Mouse (Mus musculus) urinary bladder, postnatal 14 days (tissue): ENCODE results near the gene Hoxc9.

Source experiments
- DNase-seq: peaks from one replicate; pipeline ENCODE4 v3.0.0; 2021; ENCODE audit warnings: low spot score

The Hoxc9 gene

DNA sequence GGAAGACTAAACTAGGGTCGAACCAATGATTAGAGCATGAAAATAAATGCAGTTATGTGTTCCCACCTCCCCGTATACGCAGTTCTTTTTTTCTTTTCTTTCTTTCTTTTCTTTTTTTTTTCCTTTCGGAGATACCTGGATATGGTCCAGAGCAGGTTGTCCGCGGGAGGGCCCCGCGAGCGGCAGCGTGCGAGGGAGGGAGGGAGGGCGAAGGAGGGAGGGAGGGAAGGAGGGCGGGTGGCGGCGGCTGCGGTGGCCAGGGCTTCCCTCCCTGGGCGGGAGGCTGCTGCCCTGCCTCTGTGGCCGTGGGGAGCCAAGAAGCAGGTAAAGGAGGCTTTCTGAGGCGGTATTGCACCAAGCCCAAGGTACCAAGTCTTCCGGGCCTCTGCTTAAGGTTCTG is at the start of gene Hoxc9:
TSS of gene Hoxc9 (plus strand) at position 269 of the 400 bp plus-strand sequence.
- no peak for DNase-seq

DNA sequence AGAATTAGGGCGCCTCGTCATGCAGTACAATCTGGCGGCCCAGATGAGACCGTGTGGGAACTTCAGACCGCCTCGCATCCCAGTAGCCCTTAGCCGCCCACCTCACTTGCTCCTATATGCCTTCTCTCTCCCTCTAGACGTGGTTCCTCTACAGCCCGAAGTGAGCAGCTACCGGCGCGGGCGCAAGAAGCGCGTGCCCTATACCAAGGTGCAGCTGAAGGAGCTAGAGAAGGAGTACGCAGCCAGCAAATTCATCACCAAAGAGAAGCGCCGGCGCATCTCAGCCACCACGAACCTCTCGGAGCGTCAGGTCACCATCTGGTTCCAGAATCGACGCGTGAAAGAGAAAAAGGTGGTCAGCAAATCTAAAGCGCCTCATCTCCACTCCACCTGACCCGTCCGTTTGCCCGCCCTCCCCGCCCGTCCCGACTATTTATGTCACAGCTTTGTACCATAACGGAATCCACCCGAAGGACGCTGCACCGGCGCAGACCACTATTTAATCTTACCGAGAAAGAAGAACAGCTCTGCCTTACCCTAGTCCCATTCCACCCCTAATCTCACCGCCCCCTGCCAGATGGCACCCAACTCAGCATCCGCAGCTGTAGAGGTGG is 49.1 kb upstream of the Hoxc9 start:
- no peak for DNase-seq

GRCm38 (mm10) chr15:102931706-102932358 is 44.4 kb upstream of the Hoxc9 start:
- DNase-seq, result no peak

DNA sequence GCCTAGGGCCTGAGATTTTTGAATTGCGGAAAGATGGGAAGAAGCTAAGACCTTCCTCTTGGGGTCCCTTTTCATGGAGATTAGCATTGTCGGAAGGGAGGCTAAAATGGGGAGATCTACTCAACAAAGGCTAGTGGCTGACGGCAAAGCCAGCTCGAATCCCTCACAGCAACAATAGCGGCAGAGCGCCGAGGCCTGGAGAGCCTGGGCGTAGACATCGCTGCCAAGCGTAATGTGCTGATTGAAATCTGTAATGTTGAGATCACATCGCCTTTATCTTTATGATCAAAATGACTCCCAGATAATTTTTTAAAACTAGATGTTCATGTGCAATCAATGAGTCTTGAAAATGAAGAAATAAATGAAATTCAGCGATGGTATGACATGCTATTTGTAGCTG is 41.8 kb upstream of the Hoxc9 start:
- DNase-seq, result no peak

- no peak for DNase-seq
These were observed 41.3 kb upstream of the Hoxc9 start for GRCm38 (mm10) chr15:102934897-102935296.

DNA sequence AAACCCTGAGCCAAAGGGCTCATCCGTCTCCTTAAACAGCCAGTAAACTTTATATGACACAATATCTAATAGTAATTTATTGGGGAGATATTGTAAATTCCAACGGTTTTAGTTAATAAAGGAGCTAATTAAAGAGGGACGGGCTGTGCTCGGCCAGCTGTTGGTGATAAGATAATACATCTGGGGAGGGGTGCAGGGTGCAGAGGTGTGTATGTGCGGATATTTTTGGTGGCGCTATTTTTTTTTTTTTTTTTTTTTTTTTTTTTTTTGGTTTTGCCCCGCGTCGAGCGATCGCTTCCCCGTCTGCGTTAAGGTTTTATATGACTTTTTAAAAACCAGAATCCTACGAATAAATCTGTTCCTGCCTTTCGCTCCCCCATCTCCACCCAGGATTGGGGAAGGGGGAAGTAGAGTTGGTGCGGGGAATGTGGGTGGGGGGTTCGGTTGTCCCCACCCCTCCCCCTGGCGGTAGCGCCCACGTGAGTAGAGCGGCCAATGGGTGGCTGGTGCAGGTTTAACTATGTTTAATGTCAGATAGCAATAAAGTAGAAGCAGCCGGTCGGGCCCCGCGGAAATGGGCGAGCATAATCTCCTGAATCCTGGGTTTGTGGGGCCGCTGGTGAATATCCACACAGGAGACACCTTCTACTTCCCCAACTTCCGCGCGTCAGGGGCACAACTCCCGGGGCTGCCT is 39.8 kb upstream of the Hoxc9 start, which contains the start of gene Hoxc12:
TSS of gene Hoxc12 (plus strand) at position 479 of the 694 bp plus-strand sequence.
- no peak for DNase-seq

DNA sequence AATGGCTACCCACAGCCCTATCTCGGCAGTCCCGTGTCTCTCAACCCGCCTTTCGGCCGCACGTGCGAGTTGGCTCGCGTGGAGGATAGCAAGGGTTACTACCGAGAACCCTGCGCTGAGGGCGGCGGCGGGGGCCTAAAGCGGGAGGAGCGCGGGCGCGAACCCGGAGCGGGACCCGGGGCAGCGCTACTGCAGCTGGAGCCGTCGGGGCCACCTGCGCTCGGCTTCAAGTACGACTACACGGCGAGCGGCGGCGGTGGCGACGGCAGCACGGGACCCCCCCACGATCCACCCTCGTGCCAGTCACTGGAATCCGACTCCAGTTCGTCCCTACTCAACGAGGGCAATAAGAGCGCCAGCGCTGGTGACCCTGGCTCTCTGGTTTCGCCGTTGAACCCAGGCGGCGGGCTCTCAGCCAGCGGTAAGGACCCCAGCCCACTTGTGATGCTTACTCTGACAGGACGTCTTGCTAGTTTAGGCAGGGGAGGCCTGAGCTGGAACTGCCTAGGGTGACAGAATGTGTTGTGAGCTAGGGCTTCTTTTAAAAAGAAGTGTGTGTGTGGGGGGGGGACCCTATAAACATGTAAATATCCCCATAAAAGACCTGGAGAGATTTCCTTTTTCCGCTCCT is 39.1 kb upstream of the Hoxc9 start:
- DNase-seq, result no peak

- no peak for DNase-seq
These were observed 36.7 kb upstream of the Hoxc9 start for GRCm38 (mm10) chr15:102939256-102940155.

- DNase-seq, result no peak
These were observed 33.3 kb upstream of the Hoxc9 start for GRCm38 (mm10) chr15:102942739-102943467.

GRCm38 (mm10) chr15:102943468-102943813 is 32.8 kb upstream of the Hoxc9 start:
- no peak for DNase-seq

DNA sequence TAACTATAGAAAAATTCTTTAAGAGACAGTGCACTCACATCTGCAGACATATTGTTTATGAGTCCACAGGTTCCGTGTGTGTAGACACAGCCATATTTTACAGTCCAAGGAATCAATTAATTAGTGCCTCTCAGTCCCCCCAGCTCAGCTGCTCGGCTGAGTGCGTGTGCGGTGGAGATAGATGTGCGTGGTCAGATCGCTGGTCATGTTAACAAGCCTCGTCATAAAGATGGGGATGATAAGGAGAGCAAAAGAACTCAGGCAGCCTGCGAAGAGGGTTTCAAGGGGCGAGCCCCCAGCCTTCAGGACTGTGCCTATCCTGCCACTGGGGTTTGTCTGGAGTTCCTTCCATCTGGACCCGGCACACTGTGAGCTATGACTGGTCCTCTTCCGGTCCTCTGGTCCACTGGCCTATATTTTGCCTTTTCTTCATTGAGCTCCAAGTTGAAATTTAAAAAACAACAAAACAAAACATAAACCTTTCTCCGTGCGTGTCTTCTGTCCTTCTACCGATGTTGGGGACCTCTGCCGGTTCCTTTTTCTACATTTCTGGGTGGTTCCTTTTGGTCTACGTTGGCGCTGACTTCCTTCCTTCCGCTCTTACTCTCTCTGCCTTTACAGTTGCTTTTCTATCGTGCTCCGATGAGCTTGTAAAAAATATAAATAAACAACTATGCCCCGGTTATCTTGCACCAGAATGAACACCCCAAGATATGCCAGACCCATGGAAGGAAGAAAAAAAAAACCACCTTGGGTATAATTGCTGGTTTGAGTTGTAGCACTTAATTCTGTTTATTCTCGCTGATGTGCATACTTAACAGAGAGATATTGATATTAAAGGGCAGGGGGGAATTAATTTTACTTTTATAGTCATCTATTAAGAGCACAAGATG is 30.8 kb upstream of the Hoxc9 start:
- DNase-seq, result no peak

GRCm38 (mm10) chr15:102947276-102947675 is 29.0 kb upstream of the Hoxc9 start:
- DNase-seq, result no peak

GRCm38 (mm10) chr15:102948842-102949241 is 27.4 kb upstream of the Hoxc9 start:
- no peak for DNase-seq

GRCm38 (mm10) chr15:102949696-102950095 is 26.5 kb upstream of the Hoxc9 start:
- DNase-seq, result no peak

- DNase-seq, result no peak
These were observed 25.4 kb upstream of the Hoxc9 start for GRCm38 (mm10) chr15:102950877-102951276.

DNA sequence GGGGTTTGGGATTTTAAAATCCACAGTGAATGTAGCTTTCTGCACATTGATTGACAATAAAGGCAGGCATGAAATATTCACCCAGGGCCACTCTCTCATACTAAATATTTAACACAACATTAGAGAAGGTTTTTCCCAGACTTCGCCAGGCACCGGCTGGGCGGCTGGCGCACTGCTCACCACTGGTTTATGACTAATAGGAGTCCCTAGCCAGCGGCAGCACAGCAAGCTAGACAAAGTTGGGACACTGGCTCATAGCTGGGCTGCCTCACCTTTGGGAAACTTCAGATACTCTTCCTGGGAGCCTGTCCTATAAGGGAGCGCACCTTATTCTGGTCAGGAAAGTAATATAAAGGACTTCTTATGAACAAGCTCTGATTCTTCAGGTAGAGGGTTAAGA is 22.7 kb upstream of the Hoxc9 start:
- no peak for DNase-seq

DNA sequence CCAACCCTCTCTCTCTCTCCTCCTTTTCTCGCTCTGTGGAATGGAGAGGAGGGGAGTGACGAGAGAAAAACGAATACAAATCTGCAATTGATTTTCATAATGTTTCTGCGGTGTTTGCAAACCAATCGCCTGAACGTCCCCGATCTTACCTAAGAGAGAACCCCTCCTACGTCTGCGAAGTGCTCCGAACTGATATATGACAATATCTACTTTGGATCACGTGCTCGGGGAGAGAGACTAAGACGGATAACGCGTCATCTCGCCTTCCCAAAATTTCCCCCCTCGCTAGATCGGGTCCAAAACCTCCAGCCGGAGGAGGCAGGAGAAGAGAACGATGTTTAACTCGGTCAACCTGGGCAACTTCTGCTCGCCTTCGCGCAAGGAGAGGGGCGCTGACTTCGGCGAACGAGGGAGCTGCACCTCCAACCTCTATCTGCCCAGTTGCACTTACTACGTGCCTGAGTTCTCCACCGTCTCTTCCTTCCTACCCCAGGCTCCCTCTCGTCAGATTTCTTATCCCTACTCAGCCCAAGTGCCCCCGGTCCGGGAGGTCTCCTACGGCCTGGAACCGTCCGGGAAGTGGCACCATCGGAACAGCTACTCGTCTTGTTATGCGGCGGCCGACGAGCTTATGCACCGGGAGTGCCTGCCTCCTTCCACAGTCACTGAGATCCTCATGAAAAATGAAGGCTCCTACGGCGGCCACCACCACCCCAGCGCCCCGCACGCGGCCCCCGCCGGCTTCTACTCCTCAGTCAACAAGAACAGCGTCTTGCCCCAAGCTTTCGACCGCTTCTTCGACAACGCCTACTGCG is 21.8 kb upstream of the Hoxc9 start, which contains the start of gene Hoxc11:
TSS of gene Hoxc11 (plus strand) at position 236 of the 815 bp plus-strand sequence.
- DNase-seq, result no peak

GRCm38 (mm10) chr15:102955007-102955382 is 21.2 kb upstream of the Hoxc9 start:
- no peak for DNase-seq
